Mouse (Mus musculus) C2C12 (cell line): Measurements from ENCODE around the gene Cd79b.

Experiments used
- CEBPB ChIP-seq: IDR thresholded peaks from one replicate; pipeline ENCODE4 v1.6.1; 2011; ENCODE audit warnings: low read depth, mild to moderate bottlenecking, control low read depth, moderate library complexity
- CTCF ChIP-seq: IDR thresholded peaks from one replicate; pipeline ENCODE4 v1.5.1; 2011; ENCODE audit not compliant: control insufficient read depth, insufficient read depth, insufficient read length
- FOSL1 ChIP-seq: IDR thresholded peaks from one replicate; pipeline ENCODE4 v1.8.0; 2011; ENCODE audit warnings: mild to moderate bottlenecking, low read length; ENCODE audit not compliant: poor library complexity, insufficient read depth, severe bottlenecking
- MYOD1 ChIP-seq: IDR thresholded peaks from one replicate; pipeline ENCODE4 v1.6.1; 2011; ENCODE audit warnings: low read depth; ENCODE audit not compliant: control insufficient read depth, insufficient read length

DNA sequence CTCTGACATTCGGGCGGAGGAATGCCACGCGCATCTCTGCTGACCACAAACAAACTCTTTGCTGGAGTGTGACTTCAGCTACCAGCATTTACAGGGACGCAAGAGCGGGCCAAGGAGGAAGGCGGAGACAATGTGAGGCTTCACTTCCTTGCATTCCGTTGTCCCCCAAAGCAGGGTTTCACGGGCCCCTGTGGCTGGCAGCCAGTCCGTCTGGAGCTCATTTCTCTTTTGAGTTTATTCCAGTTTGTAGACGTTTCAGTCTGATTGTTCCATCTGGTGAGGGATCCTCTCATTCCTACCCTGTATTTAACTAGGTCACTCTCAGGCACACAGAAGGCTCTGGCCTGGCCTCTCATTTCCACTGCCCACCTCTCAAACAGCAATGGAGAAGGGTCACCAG is 27.6 kb downstream of the Cd79b start:
- TF ChIP-seq CTCF (no peak), FOSL1 (no peak), CEBPB (no peak), MYOD1 (no peak)
